Mouse (Mus musculus): ENCODE results near the gene Tmbim1. TPM values are rescaled to one million over a fixed set of nuclear protein-coding genes. Genes with fewer than 3 reads are reported as not detected.
"Not testable (repeated sequence)": the region's sequence is repeated elsewhere in the genome, so short reads cannot be mapped to it uniquely, and the experiment has no call there.

The Tmbim1 gene
- polyA plus RNA-seq, 1 experiment from 2014 or later, result 57.9 TPM

DNA sequence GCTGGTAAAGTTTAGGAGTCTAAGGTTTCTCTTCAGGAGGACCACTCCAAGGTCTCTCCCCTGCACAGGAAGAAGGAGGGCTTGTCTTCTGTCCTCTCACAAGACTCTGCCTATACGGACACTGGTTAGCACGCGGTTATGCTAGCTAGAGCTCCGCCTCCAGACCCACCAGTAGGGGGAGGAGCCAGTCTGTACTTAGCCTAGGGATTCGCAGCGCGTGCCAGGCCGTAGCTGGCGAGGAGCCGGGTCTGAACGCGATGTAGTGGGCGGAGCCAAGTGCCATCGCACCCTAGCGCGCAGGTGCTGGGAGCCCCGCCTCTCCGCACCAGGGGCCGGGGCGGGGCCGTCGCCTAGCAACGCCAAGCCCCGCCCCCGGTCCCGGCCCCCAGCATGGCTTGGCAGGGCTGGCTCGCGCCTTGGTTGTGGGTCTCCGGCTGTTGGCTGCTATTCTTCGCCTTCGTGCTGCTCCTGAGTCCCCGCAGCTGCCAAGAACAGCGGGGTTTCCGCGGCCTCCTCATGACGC, 26.9 kb upstream of the Tmbim1 start:
- Histone ChIP-seq H3K4me1 (replicated peaks; ENCODE audit: control insufficient read depth, insufficient read depth, low read length) (peaks cover 22% of the 10 kb centered on the region), H3K9ac (ENCODE audit: low read length) (peak overlapping the region; percentile 68), H3K4me3 (ENCODE audit: low read length) (peak overlapping the region; percentile 58), H3K36me3 (ENCODE audit: control insufficient read depth, insufficient read depth, low read length) (no peaks in the 10 kb centered on the region), H3K27me3 (ENCODE audit: control insufficient read depth, insufficient read depth, low read depth, low read length) (no peaks in the 10 kb centered on the region), H3K27ac (ENCODE audit: low read length) (peak overlapping the region; percentile 89), H3K4me2 (ENCODE audit: low read depth, low read length) (peak overlapping the region; percentile 60), H3K9me3 (ENCODE audit: control insufficient read depth, low read length) (no peaks in the 10 kb centered on the region)
- under 1% methylated on average over 35 of the region's 36 CpGs for WGBS
- peak; percentile 96 for ATAC-seq (ENCODE audit: low read depth)

DNA sequence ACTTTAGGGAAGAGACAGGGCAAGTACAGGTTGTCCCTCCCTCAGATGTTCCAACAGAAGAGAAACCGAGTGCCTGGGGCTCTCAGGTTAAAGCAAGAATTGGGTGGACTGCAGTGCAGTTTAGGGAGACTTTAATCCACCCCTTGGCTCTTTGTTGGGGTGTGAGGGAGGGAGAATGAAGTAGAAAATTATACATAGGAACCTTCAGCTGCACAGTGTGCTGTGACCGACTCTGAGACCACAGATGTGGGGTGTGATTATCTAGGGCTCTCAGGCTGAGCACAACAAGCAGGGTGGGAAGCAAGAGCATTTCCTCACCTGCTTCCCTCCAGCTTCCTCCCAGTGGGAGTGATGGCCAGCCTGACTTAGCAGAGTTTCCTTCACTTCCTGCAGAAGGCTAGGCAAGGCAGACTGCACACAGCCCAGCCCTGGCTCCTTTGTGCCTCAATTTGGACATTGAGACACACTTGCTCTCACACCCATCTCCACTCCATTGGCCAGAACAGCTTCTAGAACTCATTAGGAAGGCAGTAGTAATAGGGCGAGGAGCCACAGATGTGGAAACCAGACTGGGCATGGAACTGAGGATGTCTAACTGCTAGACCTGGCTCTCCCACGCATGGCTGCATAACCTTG, 25.7 kb upstream of the Tmbim1 start:
- peak overlapping the region; percentile 47 for H3K27ac ChIP-seq (ENCODE audit: low read length)
- 67% methylated on average over 4 of the region's 4 CpGs for WGBS
- H3K4me2 ChIP-seq (ENCODE audit: low read depth, low read length), result no peak overlapping the region
- ATAC-seq (ENCODE audit: low read depth), result no peak
- no peaks in the 10 kb centered on the region for H3K27me3 ChIP-seq (ENCODE audit: control insufficient read depth, insufficient read depth, low read depth, low read length)
- no peak overlapping the region for H3K4me3 ChIP-seq (ENCODE audit: low read length)
- H3K9me3 ChIP-seq (ENCODE audit: control insufficient read depth, low read length), result no peaks in the 10 kb centered on the region
- H3K9ac ChIP-seq (ENCODE audit: low read length), result no peak overlapping the region; the same call in 1 of the 2 replicates
- H3K36me3 ChIP-seq (ENCODE audit: control insufficient read depth, insufficient read depth, low read length), result no peaks in the 10 kb centered on the region
- peaks cover 22% of the 10 kb centered on the region for H3K4me1 ChIP-seq (replicated peaks; ENCODE audit: control insufficient read depth, insufficient read depth, low read length)

DNA sequence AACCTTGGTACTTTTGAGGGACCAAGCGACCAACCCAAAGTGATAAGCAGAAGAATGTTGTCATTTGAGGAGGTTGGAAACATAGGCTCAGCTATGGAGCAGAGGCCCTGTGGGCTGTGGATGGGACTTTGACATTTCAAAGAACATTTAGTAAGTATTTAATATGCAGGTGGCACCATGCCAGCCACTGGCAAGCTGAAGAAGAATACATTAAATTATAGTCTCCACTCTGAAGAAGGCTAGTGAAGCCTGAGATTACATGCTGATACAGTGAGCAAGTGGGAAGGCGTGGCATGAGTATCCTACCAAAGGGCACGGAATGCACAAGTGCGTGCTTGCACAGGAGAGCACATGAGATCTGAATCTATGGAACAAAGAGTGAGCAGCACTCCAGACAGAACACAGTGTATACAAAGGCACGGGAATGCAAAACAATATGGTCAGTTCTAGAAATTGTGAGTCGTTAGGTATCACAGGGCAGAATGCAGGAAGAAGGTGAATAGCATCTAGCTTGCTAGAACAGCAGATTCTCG, 24.5 kb upstream of the Tmbim1 start:
- Histone ChIP-seq H3K4me2 (ENCODE audit: low read depth, low read length) (no peak overlapping the region), H3K27me3 (ENCODE audit: control insufficient read depth, insufficient read depth, low read depth, low read length) (no peaks in the 10 kb centered on the region), H3K9me3 (ENCODE audit: control insufficient read depth, low read length) (no peaks in the 10 kb centered on the region), H3K4me3 (ENCODE audit: low read length) (no peak overlapping the region), H3K4me1 (replicated peaks; ENCODE audit: control insufficient read depth, insufficient read depth, low read length) (peaks cover 22% of the 10 kb centered on the region), H3K36me3 (ENCODE audit: control insufficient read depth, insufficient read depth, low read length) (no peaks in the 10 kb centered on the region), H3K9ac (ENCODE audit: low read length) (no peak overlapping the region), H3K27ac (ENCODE audit: low read length) (peak overlapping the region; percentile 54)
- ATAC-seq (ENCODE audit: low read depth), result no peak
- 60% methylated on average over 7 of the region's 7 CpGs for WGBS

DNA sequence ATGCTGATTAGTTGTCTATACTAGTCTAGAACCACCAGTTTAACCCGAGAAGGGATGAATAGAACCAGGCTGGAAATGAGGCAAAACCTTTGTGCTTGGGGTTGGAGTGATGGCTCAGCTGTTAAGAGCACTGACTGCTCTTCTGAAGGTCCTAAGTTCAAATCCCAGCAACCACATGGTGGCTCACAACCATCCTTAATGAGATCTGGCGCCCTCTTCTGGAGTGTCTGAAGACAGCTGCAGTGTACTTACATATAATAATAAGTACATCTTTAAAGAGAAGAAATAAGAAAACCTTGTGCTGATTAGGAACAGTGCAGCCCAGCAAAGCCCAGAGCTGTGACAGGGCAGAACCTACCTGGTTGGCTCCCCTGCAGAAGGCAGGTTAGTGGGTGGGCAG, 21.5 kb upstream of the Tmbim1 start:
- not testable (repeated sequence) for H3K4me2 ChIP-seq (ENCODE audit: low read depth, low read length); H3K9me3 ChIP-seq (ENCODE audit: control insufficient read depth, low read length); H3K4me3 ChIP-seq (ENCODE audit: low read length); H3K27me3 ChIP-seq (ENCODE audit: control insufficient read depth, insufficient read depth, low read depth, low read length); H3K36me3 ChIP-seq (ENCODE audit: control insufficient read depth, insufficient read depth, low read length); H3K27ac ChIP-seq (ENCODE audit: low read length); H3K9ac ChIP-seq (ENCODE audit: low read length); ATAC-seq (ENCODE audit: low read depth)
- 84% methylated on average over 2 of the region's 2 CpGs for WGBS
- H3K4me1 ChIP-seq (replicated peaks; ENCODE audit: control insufficient read depth, insufficient read depth, low read length), result peaks cover 15% of the 10 kb centered on the region

DNA sequence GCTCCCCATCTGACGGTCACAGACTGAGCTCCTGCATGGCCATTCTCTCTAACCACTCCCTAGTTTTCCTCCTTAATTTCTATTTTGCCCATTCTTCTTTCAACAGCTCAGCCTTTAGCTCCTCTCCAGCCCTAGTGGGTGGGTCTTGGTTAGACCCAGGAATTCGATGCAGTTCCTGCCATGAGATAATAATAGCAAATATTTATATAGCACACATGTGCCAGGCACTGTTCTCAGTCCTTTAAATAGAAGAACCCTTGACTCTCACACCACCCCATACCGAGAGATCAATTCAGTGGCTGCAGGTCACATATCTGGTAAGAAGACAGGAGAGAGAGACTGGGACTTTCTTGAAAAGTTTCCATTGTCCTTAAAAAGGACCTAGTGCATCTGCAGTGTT, 16.0 kb upstream of the Tmbim1 start:
- Histone ChIP-seq H3K4me3 (ENCODE audit: low read length) (no peak overlapping the region), H3K27ac (ENCODE audit: low read length) (peak overlapping the region; percentile 68), H3K9me3 (ENCODE audit: control insufficient read depth, low read length) (no peaks in the 10 kb centered on the region), H3K27me3 (ENCODE audit: control insufficient read depth, insufficient read depth, low read depth, low read length) (no peaks in the 10 kb centered on the region), H3K4me2 (ENCODE audit: low read depth, low read length) (no peak overlapping the region), H3K9ac (ENCODE audit: low read length) (no peak overlapping the region), H3K36me3 (ENCODE audit: control insufficient read depth, insufficient read depth, low read length) (no peaks in the 10 kb centered on the region), H3K4me1 (replicated peaks; ENCODE audit: control insufficient read depth, insufficient read depth, low read length) (peaks cover 5% of the 10 kb centered on the region; the same call in 1 of the 2 replicates)
- WGBS, result 17% methylated on average over 3 of the region's 3 CpGs
- ATAC-seq (ENCODE audit: low read depth), result peak; percentile 74

DNA sequence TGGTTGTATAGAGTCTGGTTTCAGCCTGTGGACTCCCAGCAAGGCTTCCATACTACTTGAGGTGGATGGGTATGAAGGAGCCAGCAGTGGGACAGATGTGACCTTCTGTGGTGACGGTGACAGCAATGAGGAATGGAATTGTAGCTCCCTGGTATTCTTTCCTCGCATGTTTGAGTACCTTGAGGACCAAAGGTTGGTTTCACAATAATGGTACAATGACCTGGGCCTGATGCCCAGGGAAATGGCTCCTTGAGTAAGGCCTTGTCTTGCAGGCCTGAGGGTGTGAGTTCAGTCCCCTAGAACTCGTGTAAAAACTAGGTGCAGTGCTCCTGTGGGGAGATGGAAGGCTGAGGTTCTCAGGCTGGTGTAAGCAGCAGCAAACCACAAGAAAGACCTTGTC, 13.3 kb upstream of the Tmbim1 start:
- Histone ChIP-seq H3K4me2 (ENCODE audit: low read depth, low read length) (no peak overlapping the region), H3K9me3 (ENCODE audit: control insufficient read depth, low read length) (no peaks in the 10 kb centered on the region), H3K36me3 (ENCODE audit: control insufficient read depth, insufficient read depth, low read length) (no peaks in the 10 kb centered on the region), H3K9ac (ENCODE audit: low read length) (no peak overlapping the region), H3K27me3 (ENCODE audit: control insufficient read depth, insufficient read depth, low read depth, low read length) (no peaks in the 10 kb centered on the region), H3K4me1 (replicated peaks; ENCODE audit: control insufficient read depth, insufficient read depth, low read length) (peaks cover 5% of the 10 kb centered on the region; the same call in 1 of the 2 replicates), H3K4me3 (ENCODE audit: low read length) (no peak overlapping the region), H3K27ac (ENCODE audit: low read length) (no peak overlapping the region)
- ATAC-seq (ENCODE audit: low read depth), result no peak
- WGBS, result 86% methylated on average over 3 of the region's 3 CpGs

DNA sequence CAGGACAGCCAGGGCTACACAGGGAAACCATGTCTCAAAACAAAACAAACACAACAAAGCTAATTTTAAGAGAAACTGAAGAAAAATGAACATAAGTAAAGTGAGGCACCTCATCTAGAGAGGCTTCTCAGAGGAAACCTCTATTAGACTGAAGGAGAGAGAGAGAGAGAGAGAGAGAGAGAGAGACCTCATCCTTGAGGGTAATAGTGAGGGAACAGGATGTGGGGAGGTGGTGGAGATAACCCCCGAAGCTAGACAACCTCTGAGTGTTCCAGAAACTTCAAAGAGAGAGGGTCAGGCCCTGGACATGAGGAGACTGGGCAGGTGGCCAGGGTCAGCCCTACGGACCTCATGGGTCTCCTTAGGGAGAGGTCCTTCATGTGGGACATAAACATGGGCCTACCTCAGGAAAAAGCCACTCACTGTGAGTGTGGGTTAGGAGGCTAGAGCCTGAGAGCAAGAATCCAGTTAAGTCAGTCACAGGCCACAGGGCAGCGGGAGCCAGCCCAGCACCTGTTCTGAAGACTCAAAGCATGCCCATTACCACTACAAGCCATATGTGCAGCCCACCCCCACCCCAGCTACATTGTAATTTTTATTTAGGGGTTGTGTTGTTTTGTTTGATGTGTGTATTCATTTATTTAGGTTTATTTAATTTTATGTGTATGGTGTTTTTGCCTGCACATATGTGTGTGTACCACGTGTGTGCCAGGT, 10.8 kb upstream of the Tmbim1 start:
- Histone ChIP-seq H3K9me3 (ENCODE audit: control insufficient read depth, low read length) (no peaks in the 10 kb centered on the region), H3K4me3 (ENCODE audit: low read length) (no peak overlapping the region), H3K36me3 (ENCODE audit: control insufficient read depth, insufficient read depth, low read length) (no peaks in the 10 kb centered on the region), H3K27me3 (ENCODE audit: control insufficient read depth, insufficient read depth, low read depth, low read length) (no peaks in the 10 kb centered on the region), H3K27ac (ENCODE audit: low read length) (no peak overlapping the region), H3K4me2 (ENCODE audit: low read depth, low read length) (no peak overlapping the region), H3K4me1 (replicated peaks; ENCODE audit: control insufficient read depth, insufficient read depth, low read length) (peaks cover 2% of the 10 kb centered on the region; the same call in 1 of the 2 replicates), H3K9ac (ENCODE audit: low read length) (no peak overlapping the region)
- ATAC-seq (ENCODE audit: low read depth), result no peak
- WGBS, result 59% methylated on average over 4 of the region's 4 CpGs

DNA sequence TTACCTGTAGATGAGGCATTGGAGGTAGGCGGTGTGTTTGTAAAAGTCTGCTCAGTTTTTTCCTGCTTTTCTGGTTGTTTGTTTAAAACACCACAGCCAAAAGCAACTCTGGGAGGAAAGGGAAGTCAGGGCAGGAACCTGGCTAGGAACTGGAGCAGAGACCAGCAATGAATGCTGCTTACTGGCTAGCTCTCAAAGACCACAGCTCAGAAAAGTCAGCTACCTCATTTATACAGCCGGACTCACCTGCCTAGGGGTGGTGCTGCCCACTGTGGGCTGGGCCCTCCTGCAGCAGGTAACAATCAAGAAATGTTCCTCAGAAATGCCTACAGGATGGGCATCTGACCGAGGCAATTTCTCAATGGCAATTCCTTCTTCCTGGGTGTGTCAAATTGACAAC, 9.4 kb upstream of the Tmbim1 start:
- no peak overlapping the region for H3K4me3 ChIP-seq (ENCODE audit: low read length)
- H3K4me1 ChIP-seq (replicated peaks; ENCODE audit: control insufficient read depth, insufficient read depth, low read length), result peaks cover 3% of the 10 kb centered on the region; the same call in 1 of the 2 replicates
- ATAC-seq (ENCODE audit: low read depth), result no peak
- H3K9ac ChIP-seq (ENCODE audit: low read length), result no peak overlapping the region
- H3K4me2 ChIP-seq (ENCODE audit: low read depth, low read length), result no peak overlapping the region
- 72% methylated on average over 3 of the region's 3 CpGs for WGBS
- H3K9me3 ChIP-seq (ENCODE audit: control insufficient read depth, low read length), result no peaks in the 10 kb centered on the region
- H3K27ac ChIP-seq (ENCODE audit: low read length), result no peak overlapping the region
- H3K36me3 ChIP-seq (ENCODE audit: control insufficient read depth, insufficient read depth, low read length), result no peaks in the 10 kb centered on the region
- no peaks in the 10 kb centered on the region for H3K27me3 ChIP-seq (ENCODE audit: control insufficient read depth, insufficient read depth, low read depth, low read length)

DNA sequence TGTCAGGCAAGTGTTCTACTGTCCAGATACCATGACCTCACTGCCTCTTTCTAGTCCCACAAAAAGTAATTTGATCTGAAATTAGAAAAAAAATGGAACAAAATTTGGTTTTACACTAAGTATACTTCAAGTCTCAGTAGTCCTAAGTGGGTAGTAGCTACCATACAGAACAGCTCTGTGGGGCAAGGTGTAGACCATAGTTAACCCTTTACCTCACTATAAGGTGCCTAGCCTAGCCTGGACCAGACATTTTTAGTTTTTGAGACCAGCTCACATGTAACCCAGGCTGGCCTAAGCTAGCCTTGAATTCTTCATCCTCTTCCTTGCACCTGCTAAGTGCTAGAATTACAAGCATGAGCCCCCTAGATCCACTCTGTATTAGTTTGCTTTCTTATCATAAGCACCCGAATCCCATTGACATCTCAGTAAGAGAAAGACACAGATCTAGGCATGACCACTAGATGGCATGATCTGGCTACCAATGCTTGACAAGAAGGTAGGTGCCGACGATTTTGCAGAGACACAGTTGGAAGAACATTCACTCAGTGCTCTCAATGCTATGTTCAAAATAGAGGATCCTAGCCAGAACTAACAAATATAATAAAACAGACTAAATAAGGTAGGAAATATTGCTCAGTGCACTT, 7.7 kb upstream of the Tmbim1 start:
- H3K4me1 ChIP-seq (replicated peaks; ENCODE audit: control insufficient read depth, insufficient read depth, low read length), result peaks cover 3% of the 10 kb centered on the region; the same call in 1 of the 2 replicates
- peak; percentile 72 for ATAC-seq (ENCODE audit: low read depth)
- no peaks in the 10 kb centered on the region for H3K27me3 ChIP-seq (ENCODE audit: control insufficient read depth, insufficient read depth, low read depth, low read length)
- no peaks in the 10 kb centered on the region for H3K36me3 ChIP-seq (ENCODE audit: control insufficient read depth, insufficient read depth, low read length)
- no peak overlapping the region for H3K4me3 ChIP-seq (ENCODE audit: low read length)
- no peak overlapping the region for H3K4me2 ChIP-seq (ENCODE audit: low read depth, low read length)
- no peak overlapping the region for H3K9ac ChIP-seq (ENCODE audit: low read length)
- H3K9me3 ChIP-seq (ENCODE audit: control insufficient read depth, low read length), result no peaks in the 10 kb centered on the region
- no peak overlapping the region for H3K27ac ChIP-seq (ENCODE audit: low read length)
- WGBS, result 0% methylated on average over 3 of the region's 3 CpGs

All from lung, embryonic 16.5 days (tissue).